Mouse (Mus musculus) hindbrain, embryonic 14.5 days (tissue): ENCODE results near the gene Ddx39. TPM values are rescaled to one million over a fixed set of nuclear protein-coding genes. Genes with fewer than 3 reads are reported as not detected.

Experiments used
- ATAC-seq: fragments of 200-750 bp; cut with Nextera tagmentation; 2 replicates; pipeline ENCODE4 v1.8.0; 2017; ENCODE audit warnings: moderate number of reproducible peaks, mild to moderate bottlenecking, moderate TSS enrichment, moderate library complexity; ENCODE audit not compliant: low FRiP score
- DNase-seq: peaks from one replicate; pipeline ENCODE4 v3.0.0-alpha.2; 2015; ENCODE audit warnings: low spot score
- H3K27ac ChIP-seq: fragments of 300-500 bp; sonication (generic); 2 replicates; pipeline ENCODE4 v1.5.1; 2014; ENCODE audit warnings: mild to moderate bottlenecking, moderate library complexity
- H3K27me3 ChIP-seq: fragments of 300-500 bp; sonication (generic); 2 replicates; pipeline ENCODE4 v1.6.1; 2014; ENCODE audit warnings: mild to moderate bottlenecking, low read length, mixed read lengths; ENCODE audit not compliant: control insufficient read depth, insufficient read depth
- H3K36me3 ChIP-seq: fragments of 300-500 bp; sonication (generic); replicated peaks from 2 replicates; pipeline ENCODE4 v1.6.1; 2014; ENCODE audit not compliant: control insufficient read depth, insufficient read depth
- H3K4me1 ChIP-seq: fragments of 300-500 bp; sonication (generic); replicated peaks from 2 replicates; pipeline ENCODE4 v1.6.1; 2014; ENCODE audit warnings: antibody characterized with exemption, low read length, mixed read lengths; ENCODE audit not compliant: control insufficient read depth, insufficient read depth
- H3K4me2 ChIP-seq: fragments of 300-500 bp; sonication (generic); replicated peaks from 2 replicates; pipeline ENCODE4 v1.6.1; 2014; ENCODE audit warnings: mild to moderate bottlenecking, moderate library complexity
- H3K4me3 ChIP-seq: fragments of 300-500 bp; sonication (generic); replicated peaks from 2 replicates; pipeline ENCODE4 v1.5.1; 2014; ENCODE audit warnings: mild to moderate bottlenecking, low read length
- H3K9ac ChIP-seq: fragments of 300-500 bp; sonication (generic); 2 replicates; pipeline ENCODE4 v1.6.1; 2014
- H3K9me3 ChIP-seq: fragments of 300-500 bp; sonication (generic); 2 replicates; pipeline ENCODE4 v1.6.1; 2016; ENCODE audit warnings: low read length; ENCODE audit not compliant: control insufficient read depth
- WGBS: fragments of 180-500 bp; shearing (Covaris S2); extraction: QIAGEN DNeasy Blood & Tissue Kit; methylation state at CpG from one replicate; pipeline ENCODE4 v1.1.7; 2014; 5-methylcytosine and 5-hydroxymethylcytosine counted together
- polyA plus RNA-seq: library from polyadenylated mRNA; unstranded; fragments of >200 nt; fragmentation: Nextera tagmentation; extraction: Ambion mirVana; gene quantifications from 2 replicates; pipeline ENCODE4 v1.2.1, GENCODE M21; 2014

Gene Ddx39
- polyA plus RNA-seq, 1 experiment from 2014 or later: 85.6 TPM

GRCm38 (mm10) chr8:83740976-83741741 lies 26.2 kb downstream of the Ddx39 start, which contains the start of gene Adgre5:
Adgre5 (minus strand) TSS chr8:83741326.
- Histone ChIP-seq H3K27me3 (peaks cover 22% of the 10 kb centered on the region), H3K4me3 (peak within 1 kb of the TSS; percentile 39), H3K9ac (peak within 1 kb of the TSS; percentile 35), H3K27ac (no peak within 1 kb of the TSS), H3K36me3 (no peaks in the 10 kb centered on the region), H3K9me3 (no peaks in the 10 kb centered on the region), H3K4me1 (no peaks in the 10 kb centered on the region), H3K4me2 (peak within 1 kb of the TSS; percentile 87)
- DNase-seq (no peak), ATAC-seq (peak; percentile 34; the same call in 1 of the 2 replicates)
- WGBS: 1% methylated on average over 43 of the region's 56 CpGs

- no peak for DNase-seq
- Histone ChIP-seq H3K9ac (no peak overlapping the region), H3K27me3 (peaks cover 22% of the 10 kb centered on the region), H3K36me3 (no peaks in the 10 kb centered on the region), H3K27ac (no peak overlapping the region), H3K9me3 (no peaks in the 10 kb centered on the region), H3K4me1 (no peaks in the 10 kb centered on the region), H3K4me2 (peak overlapping the region; percentile 87), H3K4me3 (no peak overlapping the region)
- WGBS: 74% methylated on average over 19 of the region's 19 CpGs
- ATAC-seq: no peak
These were observed 27.1 kb downstream of the Ddx39 start for GRCm38 (mm10) chr8:83741849-83742655.

- Histone ChIP-seq H3K4me3 (no peak overlapping the region), H3K4me2 (no peak overlapping the region), H3K9me3 (no peaks in the 10 kb centered on the region), H3K9ac (no peak overlapping the region), H3K4me1 (peaks cover 3% of the 10 kb centered on the region; the same call in 1 of the 2 replicates), H3K27me3 (peaks cover 22% of the 10 kb centered on the region), H3K27ac (no peak overlapping the region), H3K36me3 (no peaks in the 10 kb centered on the region)
- DNase-seq (no peak), ATAC-seq (no peak)
- WGBS: 89% methylated on average over 6 of the region's 6 CpGs
These were observed 28.0 kb downstream of the Ddx39 start for GRCm38 (mm10) chr8:83742968-83743367.

- H3K27me3 ChIP-seq: peaks cover 26% of the 10 kb centered on the region
- H3K36me3 ChIP-seq: no peaks in the 10 kb centered on the region
- no peaks in the 10 kb centered on the region for H3K9me3 ChIP-seq
- 80% methylated on average over 4 of the region's 4 CpGs for WGBS
- H3K4me3 ChIP-seq: no peak overlapping the region
- no peak overlapping the region for H3K4me2 ChIP-seq
- no peak overlapping the region for H3K9ac ChIP-seq
- ATAC-seq (no peak), DNase-seq (no peak)
- H3K27ac ChIP-seq: no peak overlapping the region
- H3K4me1 ChIP-seq: peaks cover 5% of the 10 kb centered on the region; the same call in 1 of the 2 replicates
These were observed 29.1 kb downstream of the Ddx39 start for GRCm38 (mm10) chr8:83744070-83744469.

- Histone ChIP-seq H3K4me2 (peak overlapping the region; percentile 67), H3K27me3 (0 out of 2 replicates have a peak, but pooled peaks cover 4% of the 10 kb centered on the region), H3K9me3 (no peaks in the 10 kb centered on the region), H3K4me3 (peak overlapping the region; percentile 31), H3K36me3 (no peaks in the 10 kb centered on the region), H3K27ac (no peak overlapping the region), H3K9ac (peak overlapping the region; percentile 63), H3K4me1 (peaks cover 5% of the 10 kb centered on the region; the same call in 1 of the 2 replicates)
- DNase-seq (peak; percentile 36), ATAC-seq (peak; percentile 83; the same call in 1 of the 2 replicates)
- 2% methylated on average over 28 of the region's 28 CpGs for WGBS
These were observed 32.8 kb downstream of the Ddx39 start for GRCm38 (mm10) chr8:83747661-83748346.

GRCm38 (mm10) chr8:83748708-83749107 lies 33.7 kb downstream of the Ddx39 start:
- Histone ChIP-seq H3K27ac (no peak overlapping the region), H3K4me3 (no peak overlapping the region), H3K9ac (no peak overlapping the region), H3K36me3 (no peaks in the 10 kb centered on the region), H3K4me2 (no peak overlapping the region), H3K27me3 (0 out of 2 replicates have a peak, but pooled peaks cover 4% of the 10 kb centered on the region), H3K4me1 (peaks cover 5% of the 10 kb centered on the region; the same call in 1 of the 2 replicates), H3K9me3 (no peaks in the 10 kb centered on the region)
- DNase-seq: no peak
- WGBS: 38% methylated on average over 3 of the region's 3 CpGs
- ATAC-seq: no peak

- Histone ChIP-seq H3K4me1 (peaks cover 5% of the 10 kb centered on the region; the same call in 1 of the 2 replicates), H3K9ac (no peak overlapping the region), H3K4me2 (no peak overlapping the region), H3K27me3 (0 out of 2 replicates have a peak, but pooled peaks cover 4% of the 10 kb centered on the region), H3K36me3 (no peaks in the 10 kb centered on the region), H3K4me3 (no peak overlapping the region), H3K9me3 (no peaks in the 10 kb centered on the region), H3K27ac (no peak overlapping the region)
- WGBS: 83% methylated on average over 9 of the region's 9 CpGs
- ATAC-seq (no peak), DNase-seq (no peak)
These were observed 34.3 kb downstream of the Ddx39 start for GRCm38 (mm10) chr8:83749265-83749664.

GRCm38 (mm10) chr8:83754149-83754548 lies 39.2 kb downstream of the Ddx39 start:
- Histone ChIP-seq H3K4me3 (no peak overlapping the region), H3K27ac (no peak overlapping the region), H3K9ac (no peak overlapping the region), H3K27me3 (no peaks in the 10 kb centered on the region), H3K36me3 (no peaks in the 10 kb centered on the region), H3K4me2 (no peak overlapping the region), H3K4me1 (no peaks in the 10 kb centered on the region), H3K9me3 (no peaks in the 10 kb centered on the region)
- DNase-seq (no peak), ATAC-seq (no peak)
- 42% methylated on average over 2 of the region's 3 CpGs for whole genome bisulfite sequencing

GRCm38 (mm10) chr8:83756273-83756672 lies 41.3 kb downstream of the Ddx39 start:
- no peak overlapping the region for H3K4me2 ChIP-seq
- ATAC-seq: no peak

More at GRCm38 (mm10) chr8:83756273-83756672, 41.3 kb downstream of the Ddx39 start:
- H3K4me1 ChIP-seq: no peaks in the 10 kb centered on the region
- 92% methylated on average over 3 of the region's 3 CpGs for WGBS
- no peak overlapping the region for H3K4me3 ChIP-seq
- H3K27ac ChIP-seq: no peak overlapping the region
- no peak overlapping the region for H3K9ac ChIP-seq
- H3K9me3 ChIP-seq: no peaks in the 10 kb centered on the region
- DNase-seq: no peak
- H3K27me3 ChIP-seq: no peaks in the 10 kb centered on the region
- no peaks in the 10 kb centered on the region for H3K36me3 ChIP-seq
